Mouse (Mus musculus) c-Kit-positive CD71-positive TER-119-negative erythroid progenitor cells, embryonic 14.5 days (primary cell): ENCODE results near the gene Gigyf2.
A peak's percentile ranks its signal among the peaks of the same experiment; 100 is the strongest.

Experiments used
- DNase-seq: peaks from one replicate; pipeline ENCODE4 v3.0.0-alpha.2; 2013; ENCODE audit warnings: low read depth

Gene Gigyf2

DNA sequence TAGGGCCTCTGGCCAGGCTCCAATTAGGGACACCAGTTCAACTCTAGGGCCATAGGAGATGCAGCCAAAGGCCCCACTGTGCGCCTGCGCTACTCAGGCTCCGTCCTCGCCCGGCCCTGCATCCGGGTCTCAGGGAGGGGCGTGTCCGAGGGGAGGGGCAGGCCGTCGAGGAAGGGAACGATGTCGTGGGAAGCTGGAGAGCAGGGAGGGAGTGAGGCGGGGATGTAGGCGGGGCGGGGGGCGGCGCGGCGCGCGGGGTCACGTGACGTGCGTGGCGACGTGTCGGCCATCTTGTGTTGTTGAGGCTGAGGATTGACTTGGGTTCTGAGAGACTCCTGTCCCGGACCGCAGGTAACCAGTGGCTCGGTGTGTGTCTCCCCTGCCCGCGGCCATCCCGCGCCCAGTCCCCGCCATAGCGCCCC is at the start of gene Gigyf2:
TSS of gene Gigyf2 (plus strand) at position 257 of the 422 bp plus-strand sequence.
- DNase-seq = peak; percentile 92

GRCm38 (mm10) chr1:87280281-87280680 is 46.5 kb upstream of the Gigyf2 start:
- DNase-seq = no peak

GRCm38 (mm10) chr1:87281599-87282412 is 45.0 kb upstream of the Gigyf2 start:
- DNase-seq = no peak

GRCm38 (mm10) chr1:87282413-87282788 is 44.4 kb upstream of the Gigyf2 start:
- DNase-seq = no peak

DNA sequence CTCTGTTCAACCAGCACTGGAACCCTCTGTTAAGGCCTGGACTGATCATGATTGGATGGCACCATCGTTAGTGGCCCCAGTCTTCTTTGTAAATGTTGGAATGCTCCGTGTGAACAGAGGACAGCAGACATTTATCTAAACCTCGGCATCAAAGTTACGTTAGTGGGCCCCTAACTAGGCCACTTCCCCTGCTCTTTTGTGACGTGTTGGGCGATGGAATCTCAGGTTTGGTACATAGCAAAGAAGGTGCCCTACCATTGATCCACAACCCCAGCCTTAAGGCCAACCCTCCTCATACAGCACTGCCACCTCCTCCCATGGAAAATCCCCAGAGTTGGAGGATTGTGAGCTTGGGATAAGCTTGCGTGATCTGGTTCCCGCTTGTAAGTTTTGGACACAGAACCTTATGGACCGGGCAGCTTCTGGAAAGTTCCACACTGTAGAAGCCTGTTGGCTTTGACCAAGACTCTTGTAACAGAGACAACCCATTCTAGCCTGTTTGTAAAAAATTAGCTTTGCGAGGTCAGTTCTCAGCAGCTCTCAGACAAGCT is 43.3 kb upstream of the Gigyf2 start:
- DNase-seq = no peak

DNA sequence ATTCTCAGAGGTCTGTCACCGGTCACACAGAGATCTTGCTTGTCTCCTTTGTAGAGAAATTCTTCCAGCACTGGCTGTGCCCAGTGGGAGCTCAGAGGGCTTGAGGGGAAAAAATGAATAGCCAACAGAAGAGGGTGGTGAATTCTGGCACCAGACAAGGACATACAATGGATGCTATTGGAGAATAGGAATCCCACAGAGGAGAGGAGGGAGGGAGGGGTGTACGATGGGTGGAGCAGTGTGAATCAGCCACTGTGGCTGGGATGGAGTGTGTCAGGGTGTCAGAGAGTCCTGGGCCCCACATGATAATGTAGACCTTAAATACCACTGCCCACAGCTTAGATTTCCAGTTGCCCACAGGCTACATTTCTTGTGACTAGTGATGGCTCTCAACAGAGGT is 39.7 kb upstream of the Gigyf2 start:
- DNase-seq = no peak

GRCm38 (mm10) chr1:87291416-87291815 is 35.4 kb upstream of the Gigyf2 start:
- DNase-seq = no peak

DNA sequence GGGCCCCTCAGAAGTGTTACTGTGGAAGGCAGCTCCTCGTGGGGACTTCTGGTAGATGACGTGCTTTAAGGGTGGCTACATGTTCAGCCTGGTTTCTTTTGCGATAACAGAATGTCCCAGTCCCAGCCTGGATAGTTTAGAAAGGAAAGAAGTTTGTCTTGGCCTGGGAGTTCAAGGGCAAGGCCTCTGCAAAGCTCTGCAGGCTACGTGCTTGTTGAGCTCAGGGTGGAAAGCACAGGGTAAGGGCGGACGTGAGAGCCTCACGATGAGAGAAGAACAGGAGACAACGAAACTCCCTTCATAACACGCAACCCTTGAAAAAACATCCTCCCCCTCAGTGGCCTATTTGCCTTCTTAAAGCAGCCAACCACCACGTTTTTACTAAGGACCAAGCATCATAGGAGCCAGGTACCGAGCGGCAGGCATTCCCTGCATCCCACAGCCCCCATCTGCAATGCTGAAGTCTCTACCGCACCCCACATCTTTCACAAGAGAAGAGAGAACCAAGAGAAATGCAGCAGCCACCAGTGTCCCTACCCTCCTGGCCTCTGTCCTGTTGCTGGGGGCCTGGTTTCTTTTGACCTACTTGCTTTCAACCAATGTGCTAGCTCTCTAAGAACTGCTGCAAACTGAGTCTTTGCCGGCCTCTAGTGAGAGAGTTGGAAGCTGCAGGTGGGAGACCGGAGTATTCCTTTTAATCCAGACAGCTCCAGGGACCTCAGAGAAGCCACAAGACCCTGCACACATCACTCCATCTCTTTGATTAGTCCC is 34.2 kb upstream of the Gigyf2 start:
- DNase-seq = no peak

- no peak for DNase-seq
These were observed 32.6 kb upstream of the Gigyf2 start for GRCm38 (mm10) chr1:87294063-87294710.

GRCm38 (mm10) chr1:87294951-87295350 is 31.8 kb upstream of the Gigyf2 start:
- no peak for DNase-seq

DNA sequence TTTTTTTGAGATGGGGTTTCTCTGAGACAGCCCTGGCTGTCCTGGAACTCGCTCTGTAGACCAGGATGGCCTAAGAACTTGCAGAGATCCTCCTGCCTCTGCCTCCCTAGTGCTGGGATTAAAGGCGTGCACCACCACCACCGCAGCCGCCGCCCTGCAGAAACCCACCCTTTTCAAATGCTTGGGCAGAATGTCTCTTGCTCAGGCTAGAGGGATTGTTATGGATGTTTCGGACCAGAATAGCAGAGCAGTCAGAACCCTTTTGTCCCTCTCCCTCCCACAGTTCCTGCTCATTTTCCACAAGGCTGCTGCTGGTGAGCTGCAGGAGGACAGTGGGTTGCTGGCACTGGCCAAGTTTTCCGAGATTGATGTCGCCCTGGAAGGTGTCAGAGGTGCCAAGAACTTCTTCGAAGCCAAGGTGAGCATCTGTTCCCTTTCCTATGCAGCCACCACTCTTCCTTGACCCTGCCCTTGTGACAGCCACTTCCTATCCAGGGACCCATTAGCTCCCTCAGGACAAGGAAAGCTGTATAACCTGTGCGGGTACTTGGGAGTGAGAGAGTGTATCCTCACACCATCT is 29.4 kb upstream of the Gigyf2 start:
- DNase-seq = no peak

DNA sequence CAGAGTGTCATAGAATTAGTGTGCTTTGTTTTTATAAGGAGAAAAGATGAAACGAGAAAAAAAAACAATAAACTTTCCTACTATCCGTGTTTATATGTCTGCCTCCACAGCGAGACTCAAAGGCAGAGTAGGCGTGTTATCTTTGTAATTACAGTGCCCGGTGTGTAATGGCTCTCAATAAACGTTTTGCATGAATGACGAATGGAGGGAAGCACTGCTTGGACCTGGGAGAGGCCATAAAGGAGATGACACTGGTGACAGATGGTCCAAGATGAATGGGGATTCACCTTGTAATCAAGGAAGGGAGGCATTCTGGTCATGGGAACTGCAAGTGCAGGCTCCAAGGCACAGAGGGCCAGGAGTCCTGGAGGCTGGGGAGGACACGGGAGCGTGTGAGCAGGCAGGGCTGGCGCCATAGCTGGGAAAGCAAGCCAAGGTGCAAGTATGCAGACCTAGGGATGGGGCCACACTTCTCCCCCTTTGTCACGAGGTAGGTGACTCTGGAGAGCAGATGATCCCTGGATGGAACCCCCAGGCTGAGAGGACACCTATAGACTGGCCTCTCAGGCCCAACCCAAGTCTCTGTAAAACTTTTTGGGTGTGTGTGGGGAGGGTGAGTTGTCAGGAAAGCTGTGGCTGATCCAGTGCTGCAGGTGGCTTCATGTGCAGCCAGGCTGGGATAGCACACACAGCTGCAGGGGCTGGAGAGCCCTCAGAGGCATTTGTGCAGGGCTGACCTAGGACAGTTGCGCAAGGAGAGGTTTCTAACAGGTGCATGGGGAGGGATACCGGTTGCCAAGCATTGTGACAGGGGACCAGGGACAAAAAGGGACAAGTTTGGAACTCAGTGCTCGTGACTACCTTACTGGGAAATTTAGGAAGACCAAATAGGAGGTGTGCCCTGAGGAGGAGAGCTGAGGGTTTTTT is 26.2 kb upstream of the Gigyf2 start:
- no peak for DNase-seq

- no peak for DNase-seq
These were observed 24.8 kb upstream of the Gigyf2 start for GRCm38 (mm10) chr1:87301971-87302370.

- DNase-seq = no peak
These were observed 17.8 kb upstream of the Gigyf2 start for GRCm38 (mm10) chr1:87308952-87309351.

DNA sequence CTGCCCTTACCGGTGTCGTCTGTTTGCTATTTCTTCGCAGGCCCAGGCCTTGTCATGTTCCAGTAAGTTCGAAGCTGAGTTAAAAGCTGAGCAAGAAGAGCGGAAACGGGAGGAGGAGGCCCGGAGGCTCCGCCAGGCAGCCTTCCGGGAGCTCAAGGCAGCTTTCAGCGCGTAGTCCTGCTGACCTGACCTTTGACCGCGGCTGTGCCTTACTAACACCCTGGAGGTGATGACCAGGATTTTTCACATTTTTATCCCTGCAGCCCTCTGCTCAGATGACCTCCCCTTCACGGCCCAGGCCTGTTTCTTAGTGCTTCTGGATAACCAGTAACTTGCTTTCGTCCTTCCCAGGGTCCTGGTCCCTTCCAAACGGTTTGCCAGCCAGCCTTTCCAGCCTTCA is 17.2 kb upstream of the Gigyf2 start:
- no peak for DNase-seq

DNA sequence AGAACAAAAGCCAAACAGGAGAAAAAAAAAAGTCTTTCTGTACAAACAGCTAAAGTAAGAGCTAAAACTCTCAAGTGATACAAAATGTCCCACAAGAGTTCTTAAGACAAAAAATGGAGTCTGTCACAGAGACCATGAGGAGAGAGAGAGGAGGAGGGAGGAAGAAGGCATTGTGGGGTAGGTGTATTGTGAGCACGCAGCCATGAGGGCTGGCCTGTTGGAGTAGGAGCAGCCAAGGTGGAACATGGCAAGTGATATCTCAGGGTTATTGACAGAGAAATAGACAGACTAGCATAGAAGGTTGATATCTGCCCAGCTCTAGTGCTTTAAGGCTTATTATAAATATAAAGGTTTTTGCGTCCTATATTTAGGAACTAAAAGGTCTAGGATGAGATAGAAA is 14.1 kb upstream of the Gigyf2 start:
- DNase-seq = no peak

- DNase-seq = no peak
These were observed 13.7 kb upstream of the Gigyf2 start for GRCm38 (mm10) chr1:87313116-87313515.

DNA sequence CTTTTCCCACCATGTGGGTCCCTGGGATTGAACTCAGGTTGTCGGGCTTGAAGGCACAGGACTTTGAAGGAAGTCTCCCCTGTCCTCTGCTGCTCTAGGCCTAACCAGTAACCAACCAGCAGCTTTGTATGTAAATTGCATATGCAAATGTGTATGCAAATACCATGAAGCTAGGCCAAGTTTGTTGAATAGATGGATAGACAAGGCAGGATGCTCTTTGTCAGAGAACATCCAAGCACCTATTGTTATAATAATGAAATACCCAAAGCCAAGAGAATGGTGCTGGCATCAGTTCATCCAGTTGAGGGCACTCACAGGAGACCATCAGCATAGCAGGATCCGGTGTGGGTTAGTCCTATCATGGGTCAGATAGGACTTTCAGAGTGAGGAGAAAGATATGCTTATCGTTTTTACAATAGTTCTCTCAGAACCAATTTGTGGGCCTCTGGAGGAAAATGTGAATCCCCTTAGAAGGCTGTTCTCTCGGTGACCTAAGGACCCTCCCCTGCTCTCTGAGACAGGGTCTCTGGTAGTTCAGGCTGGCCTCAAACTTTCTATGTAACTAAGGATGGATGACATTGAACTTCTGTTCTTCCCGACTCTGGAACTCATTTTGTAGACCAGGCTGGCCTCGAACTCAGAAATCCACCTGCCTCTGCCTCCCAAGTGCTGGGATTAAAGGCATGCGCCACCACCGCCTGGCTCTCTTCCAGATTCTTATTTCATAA is 12.8 kb upstream of the Gigyf2 start:
- DNase-seq = no peak

DNA sequence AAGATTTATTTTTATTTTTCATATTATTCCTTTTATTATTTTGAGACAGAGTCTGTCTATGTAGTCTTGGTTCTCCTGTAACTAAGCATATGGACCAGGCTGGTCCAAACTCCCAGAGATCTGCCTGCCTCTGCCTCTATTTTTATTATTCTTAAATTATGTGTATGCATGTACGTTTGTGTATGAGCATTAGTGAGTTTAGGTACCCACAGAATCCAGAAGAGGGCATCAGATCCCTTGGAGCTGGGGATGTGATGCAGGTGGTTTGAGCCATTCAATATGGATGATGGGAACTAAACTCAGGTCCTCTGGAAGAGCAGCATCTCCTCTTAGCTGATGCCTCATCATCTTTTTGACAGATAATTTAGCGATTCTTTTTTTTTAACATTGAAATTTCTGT is 11.4 kb upstream of the Gigyf2 start:
- DNase-seq = no peak

- DNase-seq = no peak
These were observed 10.9 kb upstream of the Gigyf2 start for GRCm38 (mm10) chr1:87315894-87316293.
